Mouse (Mus musculus) erythroblast, embryonic 14.5 days (primary cell): ENCODE measurements around the gene Snrnp25. TPM values are rescaled to one million over a fixed set of nuclear protein-coding genes. Genes with fewer than 3 reads are reported as not detected.

Experiments
- H3K27me3 ChIP-seq: 2 replicates; pipeline ENCODE4 v1.6.1; 2012; ENCODE audit warnings: inconsistent platforms; ENCODE audit not compliant: control insufficient read depth
- H3K36me3 ChIP-seq: 2 replicates; pipeline ENCODE4 v1.6.1; 2012; ENCODE audit warnings: mild to moderate bottlenecking, inconsistent platforms; ENCODE audit not compliant: control insufficient read depth
- H3K4me1 ChIP-seq: 2 replicates; pipeline ENCODE4 v1.6.1; 2012; ENCODE audit warnings: inconsistent platforms; ENCODE audit not compliant: control insufficient read depth
- H3K4me3 ChIP-seq: replicated peaks from 2 replicates; pipeline ENCODE3; 2012; ENCODE audit warnings: moderate library complexity, mild to moderate bottlenecking, inconsistent platforms
- H3K9me3 ChIP-seq: 2 replicates; pipeline ENCODE4 v1.6.1; 2012; ENCODE audit warnings: low read length, inconsistent platforms, mixed read lengths; ENCODE audit not compliant: control insufficient read depth
- GATA1 ChIP-seq: IDR thresholded peaks from 2 replicates; pipeline ENCODE4 v1.6.1; 2012; ENCODE audit warnings: low read length, inconsistent platforms, mixed read lengths
- TAL1 ChIP-seq: IDR thresholded peaks from 3 replicates; pipeline ENCODE4 v1.6.1; 2012; ENCODE audit warnings: low read length, inconsistent platforms, mixed read lengths
- polyA plus RNA-seq: library from polyadenylated mRNA; stranded (reverse); fragments of >175 nt; gene quantifications from 2 replicates; pipeline ENCODE4 v1.2.3, GENCODE M21; 2012

Gene Snrnp25
- polyA plus RNA-seq, 1 experiment, result 48.2 TPM

DNA sequence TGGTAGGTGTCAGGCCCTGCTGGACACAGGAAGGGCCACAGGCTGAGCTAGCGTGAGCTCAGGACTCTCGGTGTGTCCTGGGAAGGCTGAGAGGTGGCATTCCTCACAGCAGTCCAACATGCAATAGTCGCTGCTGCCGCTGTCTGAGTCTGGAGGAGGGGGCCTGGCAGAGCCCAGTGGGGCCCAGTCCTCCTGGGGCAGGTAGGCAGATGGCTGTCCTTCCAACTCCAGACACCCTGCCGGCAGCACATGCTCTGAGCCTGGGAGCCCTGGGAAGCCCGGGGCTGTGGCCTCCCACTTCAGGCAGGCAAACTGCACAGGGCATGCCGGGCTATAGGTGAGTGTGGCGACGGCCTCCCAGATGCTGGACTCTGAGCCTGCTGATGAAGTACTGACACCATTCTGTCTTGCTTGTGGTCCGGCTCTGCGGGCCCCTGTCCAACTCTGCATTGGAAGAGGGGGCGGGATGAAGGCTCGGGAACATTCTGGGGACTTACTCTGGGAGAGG, 14.6 kb upstream of the Snrnp25 start:
- Histone ChIP-seq H3K9me3 (peaks cover 2% of the 10 kb centered on the region; the same call in 1 of the 2 replicates), H3K4me3 (no peak overlapping the region), H3K27me3 (peaks cover 3% of the 10 kb centered on the region; the same call in 1 of the 2 replicates), H3K36me3 (no peaks in the 10 kb centered on the region), H3K4me1 (no peaks in the 10 kb centered on the region; the same call in 1 of the 2 replicates)
- TF ChIP-seq TAL1, result no peak
- TF ChIP-seq GATA1, result no peak

- Histone ChIP-seq H3K4me3 (no peak overlapping the region), H3K4me1 (peaks cover 14% of the 10 kb centered on the region), H3K36me3 (no peaks in the 10 kb centered on the region), H3K27me3 (peaks cover 9% of the 10 kb centered on the region), H3K9me3 (no peaks in the 10 kb centered on the region)
- TF ChIP-seq GATA1 (no peak), TAL1 (no peak)
Observed at GRCm38 (mm10) chr11:32193156-32193555, 12.1 kb upstream of the Snrnp25 start.

GRCm38 (mm10) chr11:32194086-32194485, 11.1 kb upstream of the Snrnp25 start:
- H3K4me1 ChIP-seq, result peaks cover 16% of the 10 kb centered on the region
- no peaks in the 10 kb centered on the region for H3K36me3 ChIP-seq
- TF ChIP-seq GATA1 (no peak), TAL1 (no peak)
- peaks cover 9% of the 10 kb centered on the region for H3K27me3 ChIP-seq
- no peak overlapping the region for H3K4me3 ChIP-seq
- no peaks in the 10 kb centered on the region for H3K9me3 ChIP-seq

GRCm38 (mm10) chr11:32194626-32195025, 10.6 kb upstream of the Snrnp25 start:
- peaks cover 20% of the 10 kb centered on the region for H3K4me1 ChIP-seq
- H3K4me3 ChIP-seq, result no peak overlapping the region
- no peak for TF ChIP-seq TAL1
- no peak for TF ChIP-seq GATA1
- no peaks in the 10 kb centered on the region for H3K36me3 ChIP-seq
- H3K27me3 ChIP-seq, result peaks cover 9% of the 10 kb centered on the region
- H3K9me3 ChIP-seq, result no peaks in the 10 kb centered on the region

DNA sequence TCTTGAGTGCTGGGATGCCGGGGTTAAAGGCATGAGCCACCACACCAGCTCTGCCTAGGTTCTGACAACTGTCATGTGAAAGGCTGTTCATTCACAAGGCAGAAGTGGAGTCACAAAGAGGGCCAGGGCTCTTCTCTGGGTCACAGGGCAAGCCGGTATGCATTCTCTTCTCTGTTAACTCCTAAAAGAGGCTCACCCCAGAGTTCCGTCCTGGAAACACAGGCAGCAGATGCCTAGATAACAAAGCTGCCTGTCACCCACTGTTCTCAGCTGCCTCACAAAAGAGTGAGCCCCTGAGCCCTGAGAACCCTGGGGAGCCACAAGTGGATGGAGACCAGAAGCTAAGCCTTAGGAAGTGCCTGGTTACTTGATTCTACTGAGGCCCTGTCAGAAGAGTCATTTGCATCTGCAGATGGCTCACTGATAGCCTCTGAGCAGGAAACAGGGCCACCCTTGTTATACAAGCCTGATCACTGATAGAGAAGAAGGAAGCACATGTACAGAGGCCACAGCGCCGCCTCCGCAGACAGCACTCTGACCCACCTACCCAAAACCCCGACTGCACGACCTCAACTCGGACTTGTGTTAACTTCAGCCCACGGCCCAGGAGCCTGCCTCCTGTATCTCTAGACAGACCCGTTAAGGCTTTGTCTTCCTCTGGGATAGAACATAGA, 9.2 kb upstream of the Snrnp25 start:
- Histone ChIP-seq H3K36me3 (no peaks in the 10 kb centered on the region), H3K4me3 (no peak overlapping the region), H3K27me3 (peaks cover 9% of the 10 kb centered on the region), H3K9me3 (no peaks in the 10 kb centered on the region), H3K4me1 (peaks cover 30% of the 10 kb centered on the region)
- no peak for TF ChIP-seq TAL1
- no peak for TF ChIP-seq GATA1

GRCm38 (mm10) chr11:32196727-32197126, 8.5 kb upstream of the Snrnp25 start:
- H3K4me3 ChIP-seq, result no peak overlapping the region
- H3K4me1 ChIP-seq, result peaks cover 30% of the 10 kb centered on the region
- TF ChIP-seq TAL1 (no peak), GATA1 (no peak)
- peaks cover 9% of the 10 kb centered on the region for H3K27me3 ChIP-seq
- H3K9me3 ChIP-seq, result no peaks in the 10 kb centered on the region
- H3K36me3 ChIP-seq, result no peaks in the 10 kb centered on the region

GRCm38 (mm10) chr11:32197766-32198165, 7.4 kb upstream of the Snrnp25 start:
- Histone ChIP-seq H3K9me3 (no peaks in the 10 kb centered on the region), H3K27me3 (peaks cover 11% of the 10 kb centered on the region), H3K4me3 (no peak overlapping the region), H3K36me3 (no peaks in the 10 kb centered on the region), H3K4me1 (peaks cover 30% of the 10 kb centered on the region)
- TF ChIP-seq GATA1, result no peak
- TF ChIP-seq TAL1, result no peak

DNA sequence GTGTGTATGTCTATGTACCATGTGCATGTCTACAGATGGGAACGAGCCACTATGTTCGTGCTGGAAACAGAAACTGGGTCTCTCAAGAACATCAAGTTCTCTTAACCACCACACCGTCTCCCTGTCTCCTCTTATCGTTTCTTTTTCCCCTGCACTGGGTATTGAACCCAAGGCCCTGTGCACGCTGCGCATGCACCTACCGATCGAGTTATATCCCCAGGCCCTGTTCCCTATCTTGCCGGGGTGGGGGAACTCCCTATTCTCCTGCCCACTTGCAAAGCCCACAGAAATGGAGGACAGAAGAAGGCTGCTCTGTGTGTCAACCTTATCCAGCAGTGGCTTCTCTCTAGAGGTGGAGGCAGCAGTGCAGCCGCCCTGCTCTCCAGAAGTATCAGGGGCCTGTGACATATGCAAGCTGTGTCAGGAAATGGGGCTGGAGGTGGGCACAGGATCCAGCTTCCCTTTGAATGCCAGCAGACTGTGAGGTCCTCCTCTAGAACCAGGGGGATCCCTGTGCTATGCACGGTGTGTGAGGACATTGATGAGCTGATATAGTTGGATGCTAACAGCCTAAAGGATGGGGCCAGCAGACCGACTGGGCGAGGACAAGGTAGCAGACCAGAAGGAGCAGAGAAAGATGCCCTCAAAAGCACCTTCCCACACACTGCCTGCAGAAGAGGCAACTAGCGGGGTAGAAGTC, 6.8 kb upstream of the Snrnp25 start:
- no peaks in the 10 kb centered on the region for H3K9me3 ChIP-seq
- TF ChIP-seq TAL1 (no peak), GATA1 (no peak)
- peaks cover 32% of the 10 kb centered on the region for H3K4me1 ChIP-seq
- H3K27me3 ChIP-seq, result peaks cover 13% of the 10 kb centered on the region
- no peaks in the 10 kb centered on the region for H3K36me3 ChIP-seq
- no peak overlapping the region for H3K4me3 ChIP-seq

DNA sequence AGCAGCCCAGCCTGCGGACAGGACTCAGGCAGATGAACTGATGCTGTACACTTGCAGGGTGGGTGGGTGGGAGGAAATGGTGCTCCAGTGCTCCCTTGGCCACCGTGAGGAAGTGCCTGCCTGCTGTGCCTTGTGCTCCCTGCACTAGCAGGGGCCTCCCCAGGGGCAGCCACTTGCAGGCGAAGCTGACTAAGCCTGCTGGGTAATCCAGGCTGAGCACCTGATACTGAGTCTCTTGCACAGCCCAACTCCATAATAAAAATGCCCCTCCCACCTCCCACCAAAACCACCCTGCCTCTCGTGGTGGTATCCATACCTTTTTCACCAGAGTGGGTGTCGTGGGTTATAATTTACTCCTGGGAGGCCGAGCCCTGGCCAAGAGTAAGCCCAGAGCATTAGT, 6.0 kb upstream of the Snrnp25 start:
- Histone ChIP-seq H3K36me3 (no peaks in the 10 kb centered on the region), H3K9me3 (no peaks in the 10 kb centered on the region), H3K27me3 (peaks cover 13% of the 10 kb centered on the region), H3K4me3 (no peak overlapping the region), H3K4me1 (peaks cover 38% of the 10 kb centered on the region)
- no peak for TF ChIP-seq GATA1
- TF ChIP-seq TAL1, result no peak
